Mouse (Mus musculus) midbrain, embryonic 14.5 days (tissue): Measurements from ENCODE around the gene Dapk1. TPM values are rescaled to one million over a fixed set of nuclear protein-coding genes. Genes with fewer than 3 reads are reported as not detected.

ENCODE experiments used
- ATAC-seq: fragments of 200-750 bp; cut with Nextera tagmentation; 2 replicates; pipeline ENCODE4 v1.8.0; 2017; ENCODE audit warnings: moderate number of reproducible peaks, moderate library complexity; ENCODE audit not compliant: low FRiP score, low TSS enrichment
- DNase-seq: peaks from one replicate; pipeline ENCODE4 v3.0.0-alpha.2; 2015
- H3K27ac ChIP-seq: fragments of 300-500 bp; sonication (generic); replicated peaks from 2 replicates; pipeline ENCODE4 v1.5.1; 2014; ENCODE audit warnings: mild to moderate bottlenecking, low read depth, low read length, moderate library complexity
- H3K27me3 ChIP-seq: fragments of 300-500 bp; sonication (generic); 2 replicates; pipeline ENCODE4 v1.6.1; 2014; ENCODE audit warnings: low read length, control low read depth, mixed read lengths; ENCODE audit not compliant: control insufficient read depth, insufficient read depth
- H3K36me3 ChIP-seq: fragments of 300-500 bp; sonication (generic); 2 replicates; pipeline ENCODE4 v1.6.1; 2014; ENCODE audit warnings: low read length, control low read depth; ENCODE audit not compliant: control insufficient read depth, insufficient read depth
- H3K4me1 ChIP-seq: fragments of 300-500 bp; sonication (generic); 2 replicates; pipeline ENCODE4 v1.6.1; 2014; ENCODE audit warnings: mild to moderate bottlenecking, antibody characterized with exemption, low read length, control low read depth; ENCODE audit not compliant: control insufficient read depth, insufficient read depth
- H3K4me2 ChIP-seq: fragments of 300-500 bp; sonication (generic); 2 replicates; pipeline ENCODE4 v1.6.1; 2014; ENCODE audit warnings: mild to moderate bottlenecking, low read length, moderate library complexity
- H3K4me3 ChIP-seq: fragments of 300-500 bp; sonication (generic); replicated peaks from 2 replicates; pipeline ENCODE4 v1.5.1; 2014; ENCODE audit warnings: low read depth, low read length
- H3K9ac ChIP-seq: fragments of 300-500 bp; sonication (generic); replicated peaks from 2 replicates; pipeline ENCODE4 v1.6.1; 2014; ENCODE audit warnings: mild to moderate bottlenecking, low read length, moderate library complexity
- H3K9me3 ChIP-seq: fragments of 300-500 bp; sonication (generic); 2 replicates; pipeline ENCODE4 v1.6.1; 2016; ENCODE audit warnings: low read length, control low read depth, mixed read lengths; ENCODE audit not compliant: control insufficient read depth
- WGBS: fragments of 180-500 bp; shearing (Covaris S2); extraction: QIAGEN DNeasy Blood & Tissue Kit; methylation state at CpG from one replicate; pipeline ENCODE4 v1.1.7; 2014; 5-methylcytosine and 5-hydroxymethylcytosine counted together
- polyA plus RNA-seq: library from polyadenylated mRNA; unstranded; fragments of >200 nt; fragmentation: Nextera tagmentation; extraction: Ambion mirVana; gene quantifications from 2 replicates; pipeline ENCODE4 v1.2.1, GENCODE M21; 2014

The Dapk1 gene
- polyA plus RNA-seq, 1 experiment from 2014 or later, result 42.4 TPM

- Histone ChIP-seq H3K27me3 (no peaks in the 10 kb centered on the region), H3K4me3 (no peak overlapping the region), H3K36me3 (no peaks in the 10 kb centered on the region), H3K9me3 (no peaks in the 10 kb centered on the region), H3K4me2 (no peak overlapping the region), H3K4me1 (no peaks in the 10 kb centered on the region), H3K27ac (no peak overlapping the region), H3K9ac (no peak overlapping the region)
- ATAC-seq, result no peak
- no peak for DNase-seq
- WGBS, result 90% methylated on average over 3 of the region's 3 CpGs
These were observed 23.2 kb upstream of the Dapk1 start for GRCm38 (mm10) chr13:60578541-60578940.

- no peak overlapping the region for H3K9ac ChIP-seq
- ATAC-seq, result no peak
- WGBS, result 78% methylated on average over 3 of the region's 3 CpGs
- H3K4me1 ChIP-seq, result no peaks in the 10 kb centered on the region
- H3K4me3 ChIP-seq, result no peak overlapping the region
- DNase-seq, result no peak
- H3K4me2 ChIP-seq, result no peak overlapping the region
- no peaks in the 10 kb centered on the region for H3K9me3 ChIP-seq
- no peak overlapping the region for H3K27ac ChIP-seq
- H3K27me3 ChIP-seq, result no peaks in the 10 kb centered on the region
- H3K36me3 ChIP-seq, result no peaks in the 10 kb centered on the region
These were observed 6.9 kb upstream of the Dapk1 start for GRCm38 (mm10) chr13:60594866-60595265.

DNA sequence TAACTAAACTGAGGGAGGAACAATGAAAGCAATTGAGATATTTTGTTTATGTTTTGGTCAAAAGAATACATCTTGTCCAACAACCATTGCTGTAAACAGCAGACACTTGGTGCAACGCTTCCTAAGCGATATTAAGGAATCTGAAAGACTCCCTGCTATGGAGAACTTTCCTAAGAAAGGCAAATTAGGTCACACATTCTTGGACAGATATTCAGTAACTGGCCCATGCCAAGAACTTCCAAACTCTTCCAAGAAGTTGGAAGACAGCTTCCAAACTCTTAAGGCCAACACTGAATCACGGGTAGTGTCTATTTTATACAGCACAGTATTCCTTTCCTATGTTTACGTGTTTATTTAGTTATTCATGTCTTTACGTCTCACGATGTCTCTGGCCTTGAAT is 6.2 kb upstream of the Dapk1 start:
- Histone ChIP-seq H3K4me1 (no peaks in the 10 kb centered on the region), H3K36me3 (no peaks in the 10 kb centered on the region), H3K4me2 (no peak overlapping the region), H3K4me3 (no peak overlapping the region), H3K27ac (no peak overlapping the region), H3K27me3 (no peaks in the 10 kb centered on the region), H3K9me3 (no peaks in the 10 kb centered on the region), H3K9ac (no peak overlapping the region)
- DNase-seq (no peak), ATAC-seq (no peak)
- WGBS, result 92% methylated on average over 6 of the region's 6 CpGs

DNA sequence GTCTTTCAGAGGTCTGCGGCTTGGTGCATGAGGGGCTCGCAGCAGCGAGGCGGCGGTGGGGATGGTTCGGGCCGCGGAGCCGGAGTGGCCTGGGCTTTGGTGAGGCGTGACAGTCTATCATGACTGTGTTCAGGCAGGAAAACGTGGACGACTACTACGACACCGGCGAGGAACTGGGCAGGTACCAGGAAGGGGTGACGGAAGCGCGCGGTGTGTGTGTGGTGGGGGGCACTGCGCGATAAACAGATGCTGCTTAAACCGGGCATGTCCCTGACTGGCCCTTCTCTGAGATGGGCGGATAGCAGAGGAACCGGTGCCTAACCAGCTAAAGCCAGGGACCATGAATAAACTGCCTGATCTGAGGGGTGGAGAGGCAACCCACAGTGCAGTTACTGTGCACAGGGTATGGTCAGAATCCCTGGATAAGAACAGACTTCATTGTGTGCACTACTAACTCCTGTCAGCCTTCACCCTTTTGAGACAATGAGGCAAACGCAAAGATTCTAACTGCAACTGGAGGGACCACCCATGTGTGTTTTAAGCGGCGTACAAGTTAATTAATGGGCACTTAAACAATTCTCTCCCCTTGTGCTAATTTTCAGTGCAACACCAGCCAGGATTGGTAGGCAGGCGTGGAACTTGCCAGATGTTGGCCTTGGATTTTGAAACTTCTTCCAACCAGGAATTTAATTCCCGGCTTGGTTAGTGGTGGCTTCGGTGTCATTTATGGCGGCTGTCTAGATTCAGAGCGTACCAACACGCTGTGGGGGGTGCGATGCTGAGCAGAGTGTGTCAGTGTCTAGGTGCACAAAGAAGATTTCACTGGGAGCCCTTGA is 887 bp downstream of the Dapk1 start:
- H3K4me2 ChIP-seq, result peak overlapping the region; percentile 61
- H3K9ac ChIP-seq, result peak overlapping the region; percentile 95
- ATAC-seq (peak; percentile 66), DNase-seq (peak; percentile 80)
- 5% methylated on average over 34 of the region's 34 CpGs for WGBS
- H3K9me3 ChIP-seq, result no peaks in the 10 kb centered on the region
- peaks cover 23% of the 10 kb centered on the region for H3K4me1 ChIP-seq
- peak overlapping the region; percentile 88 for H3K4me3 ChIP-seq
- peaks cover 7% of the 10 kb centered on the region; the same call in 1 of the 2 replicates for H3K36me3 ChIP-seq
- peak overlapping the region; percentile 96 for H3K27ac ChIP-seq
- H3K27me3 ChIP-seq, result no peaks in the 10 kb centered on the region

GRCm38 (mm10) chr13:60603252-60603562 is 1.5 kb downstream of the Dapk1 start:
- ATAC-seq, result no peak
- Histone ChIP-seq H3K9me3 (no peaks in the 10 kb centered on the region), H3K4me1 (peaks cover 23% of the 10 kb centered on the region), H3K27ac (peak overlapping the region; percentile 96; the same call in 1 of the 2 replicates), H3K9ac (peak overlapping the region; percentile 95), H3K27me3 (no peaks in the 10 kb centered on the region), H3K36me3 (peaks cover 10% of the 10 kb centered on the region; the same call in 1 of the 2 replicates), H3K4me3 (peak overlapping the region; percentile 88), H3K4me2 (peak overlapping the region; percentile 61)
- WGBS, result 53% methylated on average over 5 of the region's 5 CpGs
- DNase-seq, result no peak

DNA sequence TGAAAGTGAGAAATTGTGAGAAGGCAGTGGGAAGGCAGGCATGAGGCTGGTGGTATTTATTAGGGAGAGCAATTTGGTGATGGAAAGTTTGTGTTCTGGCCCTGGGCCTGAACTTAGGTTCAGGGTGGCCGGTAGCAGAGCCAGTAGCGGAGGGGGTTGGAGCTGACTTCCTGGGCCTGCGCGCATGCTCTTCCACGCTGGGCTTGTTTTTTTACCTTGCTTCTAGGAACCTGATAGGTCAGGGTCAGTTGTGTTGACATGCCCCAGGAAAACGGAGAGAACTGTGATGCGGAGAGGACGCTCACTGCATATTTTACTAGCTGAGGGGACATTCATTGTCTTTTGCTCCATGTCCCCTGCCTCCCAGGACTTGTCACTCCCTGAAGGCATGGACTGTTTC is 5.7 kb downstream of the Dapk1 start:
- Histone ChIP-seq H3K9ac (no peak overlapping the region), H3K27ac (no peak overlapping the region), H3K4me2 (no peak overlapping the region), H3K9me3 (no peaks in the 10 kb centered on the region), H3K36me3 (peaks cover 21% of the 10 kb centered on the region), H3K4me3 (no peak overlapping the region), H3K27me3 (no peaks in the 10 kb centered on the region), H3K4me1 (peaks cover 37% of the 10 kb centered on the region)
- DNase-seq (no peak), ATAC-seq (no peak)
- 93% methylated on average over 8 of the region's 8 CpGs for WGBS

GRCm38 (mm10) chr13:60608411-60609046 is 6.8 kb downstream of the Dapk1 start:
- Histone ChIP-seq H3K4me2 (no peak overlapping the region), H3K4me1 (peaks cover 31% of the 10 kb centered on the region)

DNA sequence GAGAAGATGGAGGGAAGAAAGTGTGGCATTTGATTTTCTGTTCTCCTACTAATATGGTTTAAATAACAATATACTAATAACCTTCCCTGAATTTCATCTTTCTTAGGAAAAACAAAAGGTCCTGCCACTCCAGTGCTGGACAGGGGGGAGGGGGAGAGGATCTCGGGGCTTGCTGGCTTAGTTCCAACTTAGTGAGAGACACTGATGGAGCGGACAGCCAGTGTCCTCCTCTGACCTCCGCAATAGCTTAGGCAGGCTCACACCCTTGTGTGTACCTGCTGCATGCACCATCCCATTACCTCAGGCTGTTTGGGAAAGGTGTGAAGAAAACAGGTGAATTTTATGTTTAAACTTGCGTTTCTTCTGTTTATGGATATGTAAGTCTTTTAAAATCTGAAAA is 7.5 kb downstream of the Dapk1 start:
- no peak overlapping the region for H3K27ac ChIP-seq
- H3K36me3 ChIP-seq, result peaks cover 22% of the 10 kb centered on the region
- H3K4me2 ChIP-seq, result no peak overlapping the region
- H3K4me3 ChIP-seq, result no peak overlapping the region
- WGBS, result 48% methylated on average over 4 of the region's 4 CpGs
- ATAC-seq (no peak), DNase-seq (no peak)
- H3K9ac ChIP-seq, result no peak overlapping the region
- H3K27me3 ChIP-seq, result no peaks in the 10 kb centered on the region
- peaks cover 24% of the 10 kb centered on the region; the same call in 1 of the 2 replicates for H3K4me1 ChIP-seq
- no peaks in the 10 kb centered on the region for H3K9me3 ChIP-seq

More at GRCm38 (mm10) chr13:60608411-60609046, 6.8 kb downstream of the Dapk1 start:
- no peak overlapping the region for H3K27ac ChIP-seq
- peaks cover 21% of the 10 kb centered on the region for H3K36me3 ChIP-seq
- ATAC-seq (no peak), DNase-seq (no peak)
- no peaks in the 10 kb centered on the region for H3K27me3 ChIP-seq
- H3K4me3 ChIP-seq, result no peak overlapping the region
- no peak overlapping the region for H3K9ac ChIP-seq
- WGBS, result 87% methylated on average over 8 of the region's 8 CpGs
- H3K9me3 ChIP-seq, result no peaks in the 10 kb centered on the region

DNA sequence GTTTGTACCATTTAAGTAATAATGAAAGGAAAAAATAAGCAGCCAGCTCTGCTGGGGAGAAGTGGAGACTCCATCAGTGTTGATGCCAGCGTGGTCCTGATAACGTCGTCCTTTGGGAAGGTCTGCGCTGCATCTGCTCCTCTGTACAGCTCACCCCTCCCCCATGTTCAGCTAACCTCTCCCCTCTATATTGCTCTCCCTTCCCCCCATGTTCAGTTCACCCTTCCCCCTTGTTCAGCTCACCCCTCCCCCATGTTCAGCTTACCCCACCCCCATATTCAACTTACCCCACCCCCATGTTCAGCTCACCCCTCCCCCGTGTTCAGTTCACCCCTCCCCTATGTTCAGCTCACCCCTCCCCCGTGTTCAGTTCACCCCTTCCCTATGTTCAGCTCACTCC is 8.8 kb downstream of the Dapk1 start:
- Histone ChIP-seq H3K4me1 (peaks cover 14% of the 10 kb centered on the region; the same call in 1 of the 2 replicates), H3K27ac (no peak overlapping the region), H3K9me3 (no peaks in the 10 kb centered on the region), H3K27me3 (no peaks in the 10 kb centered on the region), H3K4me2 (no peak overlapping the region), H3K9ac (no peak overlapping the region), H3K4me3 (no peak overlapping the region), H3K36me3 (peaks cover 18% of the 10 kb centered on the region)
- ATAC-seq (0 out of 2 replicates have a peak, but pooled peaks have one; percentile 53), DNase-seq (no peak)
- WGBS, result 47% methylated on average over 6 of the region's 6 CpGs
